Mouse (Mus musculus) embryonic facial prominence, embryonic 15.5 days (tissue): ENCODE measurements around the gene Tagap. TPM values are rescaled to one million over a fixed set of nuclear protein-coding genes. Genes with fewer than 3 reads are reported as not detected.

ENCODE experiments used
- polyA plus RNA-seq: library from polyadenylated mRNA; unstranded; fragments of >200 nt; fragmentation: Nextera tagmentation; extraction: Ambion mirVana; gene quantifications from 2 replicates; pipeline ENCODE4 v1.2.1, GENCODE M21; 2015

Tagap gene
- polyA plus RNA-seq, 1 experiment from 2014 or later: 1.3 TPM

Other genes with a start within 250 kb of the Tagap start
- 51.6 and 54.8 TPM in 2 replicates for gene Fndc1, start 98.7 kb upstream of the Tagap start, polyA plus RNA-seq
- 59.3 and 62.1 TPM in 2 replicates for gene Rsph3a, start 19.6 kb downstream of the Tagap start, polyA plus RNA-seq
- 0.27 TPM in 1 of 2 replicates, not detected in the other for gene Gm49673, start 221.8 kb downstream of the Tagap start, polyA plus RNA-seq
- 28.2 and 30.5 TPM in 2 replicates for gene Rnaset2a, start 222.1 kb downstream of the Tagap start, polyA plus RNA-seq
- gene Fgfr1op, start 239.5 kb downstream of the Tagap start, polyA plus RNA-seq: 29.7 and 34.6 TPM in 2 replicates